Mouse (Mus musculus): ENCODE results near the gene A630076J17Rik. TPM values are rescaled to one million over a fixed set of nuclear protein-coding genes. Genes with fewer than 3 reads are reported as not detected.

The A630076J17Rik gene
- polyA plus RNA-seq (2015; fragmentation: Nextera tagmentation; extraction: Ambion mirVana) = not detected in 2 replicates

DNA sequence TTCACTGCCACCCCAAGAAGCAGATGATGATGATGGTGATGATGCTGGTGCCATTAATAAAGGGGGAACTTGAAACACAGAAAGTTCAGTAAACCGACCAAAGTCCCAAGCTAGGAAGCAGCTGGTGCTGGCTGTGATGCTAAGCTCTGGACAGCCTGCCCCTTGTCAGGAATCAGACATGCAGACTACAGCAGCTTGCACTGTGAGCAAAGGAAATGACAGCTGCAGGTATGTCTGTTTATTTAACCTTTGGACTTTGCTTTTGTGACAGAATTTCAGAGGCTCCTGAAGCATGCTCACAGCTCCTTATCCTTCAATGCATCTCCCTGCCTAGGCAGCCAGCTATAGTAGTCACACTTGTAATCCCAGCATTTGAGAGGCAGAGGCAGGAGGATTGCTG lies at the start of gene A630076J17Rik:
TSS of gene A630076J17Rik (plus strand) at position 88 of the 400 bp plus-strand sequence.

DNA sequence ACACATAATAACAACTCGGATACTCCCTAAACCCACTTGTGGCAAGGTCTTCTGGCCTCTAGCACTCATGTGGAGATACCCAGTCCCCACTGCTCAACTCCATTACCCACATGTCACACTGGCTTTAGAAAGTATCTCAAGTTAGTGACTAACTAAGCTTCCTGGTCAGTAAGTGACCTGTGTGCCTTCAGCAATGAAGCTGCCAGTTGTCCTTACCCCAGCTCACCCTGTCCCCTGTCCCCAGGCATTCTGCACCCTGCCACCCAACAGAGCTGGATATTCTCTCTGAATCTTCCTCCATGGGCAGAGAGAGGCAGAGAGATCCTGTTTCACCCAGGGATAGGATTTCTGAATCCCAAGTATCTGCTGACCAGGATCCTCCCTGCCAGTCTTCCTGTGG lies 47.7 kb upstream of the A630076J17Rik start, which contains the start of gene Kcna10:
TSS of gene Kcna10 (plus strand) at position 301 of the 400 bp plus-strand sequence.

DNA sequence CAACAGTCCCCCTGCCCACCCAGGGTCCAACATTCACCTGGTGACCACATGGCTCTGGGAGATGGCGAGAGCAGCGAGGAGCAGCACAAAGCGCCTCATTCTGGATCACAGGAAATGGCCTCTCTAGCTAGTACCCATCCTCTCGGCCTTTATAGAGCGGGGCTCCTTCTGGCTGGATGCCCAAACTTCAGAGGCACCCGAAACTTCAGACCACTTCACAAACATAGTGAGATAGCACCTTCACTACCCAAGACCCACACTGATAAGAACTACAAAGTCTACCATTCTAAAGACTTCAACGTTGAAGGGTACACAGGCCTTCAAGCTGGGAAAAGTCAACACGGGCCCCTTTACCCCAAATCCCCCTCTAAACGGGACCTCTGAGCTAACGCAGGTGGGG lies 8.8 kb upstream of the A630076J17Rik start, which contains the start of gene Cym:
TSS of gene Cym (minus strand) at position 125 of the 400 bp plus-strand sequence.

DNA sequence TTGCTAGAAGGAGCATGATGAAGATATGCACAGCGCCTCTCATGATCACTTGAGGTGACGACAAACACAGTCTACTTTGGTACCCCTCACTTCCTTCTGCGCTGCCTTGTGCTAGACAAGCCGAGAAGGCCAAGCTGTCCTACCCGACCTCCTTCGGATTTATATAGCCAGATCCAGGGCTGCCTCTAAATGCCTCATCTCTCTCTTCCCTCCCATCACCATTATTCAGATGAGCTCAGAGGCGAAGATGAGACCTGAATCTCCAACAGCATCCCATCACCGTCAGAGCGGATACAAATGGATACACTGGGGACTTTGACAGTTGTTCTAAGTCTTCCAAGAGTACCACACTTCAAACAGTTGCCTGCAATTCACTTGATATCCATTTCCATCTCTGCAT lies 9.2 kb downstream of the A630076J17Rik start, which contains the start of gene Prok1:
TSS of gene Prok1 (minus strand) at position 101 of the 400 bp plus-strand sequence.

DNA sequence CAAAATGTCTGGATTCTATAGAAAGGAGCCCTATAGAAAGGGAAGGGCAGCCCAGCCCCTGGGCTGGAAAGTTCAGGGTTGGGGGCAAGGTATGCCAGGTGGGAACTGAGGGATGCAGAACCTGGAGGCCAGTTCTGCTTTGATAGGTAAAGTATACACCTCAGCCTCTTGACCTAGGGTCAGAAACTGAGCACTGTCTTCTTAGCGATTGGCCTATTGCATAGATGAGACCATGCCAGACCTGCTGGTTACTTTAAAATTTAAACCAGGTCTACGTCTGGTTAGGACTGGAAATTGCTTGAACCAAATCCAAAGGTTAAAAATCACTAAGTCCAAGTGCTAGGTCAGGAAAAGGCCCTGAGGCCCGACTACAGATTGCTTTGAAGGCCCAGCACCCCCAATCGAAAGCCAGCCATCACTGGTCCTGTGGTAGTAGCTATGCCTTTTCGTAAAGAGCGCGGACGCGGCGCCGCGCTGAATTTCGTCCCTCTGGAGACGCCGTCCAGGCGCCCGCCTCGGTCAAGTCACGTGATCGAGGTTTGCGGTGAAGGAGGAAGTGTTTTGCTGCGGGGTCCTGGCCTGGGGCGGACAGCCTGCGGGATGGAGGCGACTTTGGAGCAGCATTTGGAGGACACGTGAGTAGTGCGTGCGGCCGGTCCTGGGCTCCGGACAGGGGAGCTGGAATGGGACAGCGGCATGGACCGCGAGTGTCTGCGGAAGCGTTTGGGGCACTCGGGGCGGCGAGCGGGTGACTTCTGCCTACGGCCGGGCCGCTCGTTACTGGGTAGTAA lies 48.3 kb downstream of the A630076J17Rik start, which contains the start of gene Lamtor5:
TSS of gene Lamtor5 (plus strand) at position 380 of the 791 bp plus-strand sequence.

Other genes starting within 250 kb of the A630076J17Rik start
- 0.19 and 0.24 TPM in 2 replicates for gene Kcna3, start 194.4 kb upstream of the A630076J17Rik start, polyA plus RNA-seq (2015; fragmentation: Nextera tagmentation; extraction: Ambion mirVana)
- 0.15 and 0.19 TPM in 2 replicates for gene Kcna2, start 129.5 kb upstream of the A630076J17Rik start, polyA plus RNA-seq (2015; fragmentation: Nextera tagmentation; extraction: Ambion mirVana)
- gene Kcna10, start 47.6 kb upstream of the A630076J17Rik start, polyA plus RNA-seq (2015; fragmentation: Nextera tagmentation; extraction: Ambion mirVana) = 1.5 and 2.3 TPM in 2 replicates
- gene Cym, start 8.9 kb upstream of the A630076J17Rik start, polyA plus RNA-seq (2015; fragmentation: Nextera tagmentation; extraction: Ambion mirVana) = 1.0 TPM in 1 of 2 replicates, not detected in the other
- gene Prok1, start 9.1 kb downstream of the A630076J17Rik start, polyA plus RNA-seq (2015; fragmentation: Nextera tagmentation; extraction: Ambion mirVana) = not detected in 2 replicates
- 142 and 148 TPM in 2 replicates for gene Lamtor5, start 48.2 kb downstream of the A630076J17Rik start, polyA plus RNA-seq (2015; fragmentation: Nextera tagmentation; extraction: Ambion mirVana)
- 0.71 and 1.2 TPM in 2 replicates for gene Slc16a4, start 60.6 kb downstream of the A630076J17Rik start, polyA plus RNA-seq (2015; fragmentation: Nextera tagmentation; extraction: Ambion mirVana)
- 7.4 and 8.3 TPM in 2 replicates for gene Rbm15, start 103.1 kb downstream of the A630076J17Rik start, polyA plus RNA-seq (2015; fragmentation: Nextera tagmentation; extraction: Ambion mirVana)
- 5.6 and 6.5 TPM in 2 replicates for gene Kcnc4, start 228.9 kb downstream of the A630076J17Rik start, polyA plus RNA-seq (2015; fragmentation: Nextera tagmentation; extraction: Ambion mirVana)